Mouse (Mus musculus) thymus, postnatal 25 days (tissue): ENCODE results near the gene Clip4.

ENCODE experiments used
- DNase-seq: peaks from one replicate; pipeline ENCODE4 v3.0.0; 2022

Gene Clip4

GRCm38 (mm10) chr17:71874795-71875194 lies 106.5 kb downstream of the Clip4 start:
- DNase-seq = no peak

GRCm38 (mm10) chr17:71875492-71875891 lies 107.2 kb downstream of the Clip4 start:
- DNase-seq = no peak

- no peak for DNase-seq
Observed at GRCm38 (mm10) chr17:71881369-71881768, 113.1 kb downstream of the Clip4 start.

- peak; percentile 3 for DNase-seq
Observed at GRCm38 (mm10) chr17:71909107-71909506, 140.8 kb downstream of the Clip4 start.

DNA sequence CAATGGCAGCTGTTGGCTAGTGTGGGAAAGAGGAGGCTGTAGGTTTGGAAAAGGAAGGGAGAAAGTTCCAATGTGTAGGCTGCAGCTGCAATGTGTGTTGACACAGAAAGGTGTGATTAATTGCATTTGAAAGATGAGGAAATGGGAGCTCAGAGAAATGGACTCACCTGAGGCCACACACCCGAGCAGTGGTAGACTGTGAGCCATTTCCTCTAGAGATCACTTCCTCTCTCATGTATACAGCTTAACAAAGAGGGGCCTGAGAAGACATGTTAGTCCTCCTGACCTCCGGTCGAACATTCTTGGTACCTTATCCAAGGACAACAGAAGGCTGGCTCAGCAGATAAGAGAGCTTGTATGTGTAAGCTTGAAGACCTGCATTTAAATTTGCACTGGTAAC lies 144.9 kb downstream of the Clip4 start:
- no peak for DNase-seq
